Mouse (Mus musculus) ES-E14 (cell line): ENCODE measurements around the gene Stx6. TPM values are rescaled to one million over a fixed set of nuclear protein-coding genes. Genes with fewer than 3 reads are reported as not detected.

Experiments used
- DNase-seq: peaks from one replicate; pipeline ENCODE4 v3.0.0-alpha.2; 2013; ENCODE audit warnings: low read depth, low spot score
- H3K27ac ChIP-seq: 2 replicates; pipeline ENCODE4 v1.5.1; 2012; ENCODE audit warnings: low read depth, mild to moderate bottlenecking, low read length, moderate library complexity, mixed read lengths; ENCODE audit not compliant: poor library complexity, insufficient read depth, severe bottlenecking
- H3K36me3 ChIP-seq: 2 replicates; pipeline ENCODE4 v1.6.1; 2012; ENCODE audit warnings: mild to moderate bottlenecking, low read length, moderate library complexity, mixed read lengths; ENCODE audit not compliant: control insufficient read depth, poor library complexity, insufficient read depth, severe bottlenecking
- H3K4me1 ChIP-seq, 2 experiments: fragments of 150-350 bp in 1 of 2; sonication (generic) in 1 of 2; 2 replicates each; pipeline ENCODE4 v1.6.1; 2012; ENCODE audit warnings: low read length in 2 of 2, mild to moderate bottlenecking in 1 of 2, mixed read lengths in 1 of 2; ENCODE audit not compliant: control insufficient read depth in 2 of 2, insufficient read depth in 2 of 2, poor library complexity in 1 of 2
- H3K4me3 ChIP-seq, 2 experiments: fragments of 150-350 bp in 1 of 2; sonication (generic) in 1 of 2; 2 replicates each; pipeline ENCODE4 v1.5.1; 2012; ENCODE audit warnings: low read length in 2 of 2, low read depth in 1 of 2, mild to moderate bottlenecking in 1 of 2, mixed read lengths in 1 of 2; ENCODE audit not compliant: insufficient read depth in 1 of 2, poor library complexity in 1 of 2, severe bottlenecking in 1 of 2
- H3K9ac ChIP-seq: 2 replicates; pipeline ENCODE4 v1.6.1; 2012; ENCODE audit warnings: low read depth, mild to moderate bottlenecking, low read length, mixed read lengths; ENCODE audit not compliant: poor library complexity, insufficient read depth, severe bottlenecking
- H3K9me3 ChIP-seq: fragments of 150-350 bp; sonication (generic); 2 replicates; pipeline ENCODE4 v1.6.1; 2012; ENCODE audit warnings: low read depth, mild to moderate bottlenecking, low read length; ENCODE audit not compliant: control insufficient read depth, insufficient read depth
- CHD2 ChIP-seq: IDR thresholded peaks from 2 replicates; pipeline ENCODE4 v1.6.1; 2014; ENCODE audit warnings: mild to moderate bottlenecking, low read depth, low read length, inconsistent platforms
- HCFC1 ChIP-seq: IDR thresholded peaks from 2 replicates; pipeline ENCODE4 v1.6.1; 2012; ENCODE audit warnings: low read length, inconsistent platforms, borderline replicate concordance; ENCODE audit not compliant: insufficient read depth
- MAFK ChIP-seq: IDR thresholded peaks from 2 replicates; pipeline ENCODE4 v1.6.1; 2014; ENCODE audit warnings: mild to moderate bottlenecking, low read depth, low read length, inconsistent platforms; ENCODE audit not compliant: insufficient read depth
- ZC3H11A ChIP-seq: IDR thresholded peaks from 2 replicates; pipeline ENCODE4 v1.6.1; 2012; ENCODE audit warnings: low read depth, mild to moderate bottlenecking, inconsistent platforms, low read length, borderline replicate concordance
- ZNF384 ChIP-seq: IDR thresholded peaks from 2 replicates; pipeline ENCODE4 v1.6.1; 2012; ENCODE audit warnings: low read depth, low read length, inconsistent platforms
- in situ Hi-C, 2 experiments: fragments of 600-800 bp; cut with MboI; formaldehyde crosslinking; loops; one replicate each; pipeline ENCODE4 v1.15.1; 2025; ENCODE audit warnings: low sequenced_read_pairs in 2 of 2, inconsistent platforms in 1 of 2; ENCODE audit not compliant: unreplicated experiment in 2 of 2
- total RNA-seq: library from RNA; depleted of rRNA; stranded (reverse); fragments of 300-350 nt; gene quantifications from 2 replicates; pipeline ENCODE4 v1.2.3, GENCODE M21; 2012

Gene Stx6
- total RNA-seq, 1 experiment: 22.7 TPM

DNA sequence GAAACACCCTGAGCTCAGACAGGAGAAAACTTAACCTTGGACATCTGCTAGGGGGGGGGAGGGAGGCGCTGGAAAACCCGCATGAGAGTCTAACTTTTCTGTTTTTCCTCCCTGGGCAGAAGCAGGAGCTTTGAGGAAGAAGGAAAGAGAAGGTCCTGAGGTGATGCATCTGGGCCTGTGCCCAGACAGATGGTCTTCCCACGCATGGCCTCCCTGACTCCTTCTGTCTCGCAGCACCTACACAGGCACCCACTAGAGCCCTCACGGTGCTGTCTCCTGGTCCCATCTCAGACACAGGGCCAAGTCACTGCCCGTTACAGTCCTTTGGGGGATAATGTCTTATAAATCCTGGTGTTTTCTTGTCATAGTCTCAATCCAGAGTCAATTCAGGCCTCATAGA lies 74.3 kb downstream of the Stx6 start:
- TF ChIP-seq HCFC1 (no peak), CHD2 (no peak), ZC3H11A (no peak), MAFK (no peak), ZNF384 (no peak)
- DNase-seq: no peak
- Histone ChIP-seq H3K36me3 (no peaks in the 10 kb centered on the region), H3K4me3 (no peak overlapping the region), H3K9ac (no peak overlapping the region), H3K4me1 (peaks cover 0 to 7% of the 10 kb centered on the region in 2 experiments; a peak in 3 of 4 replicates), H3K27ac (no peak overlapping the region), H3K9me3 (no peaks in the 10 kb centered on the region)
- in situ Hi-C loops: loop anchor here in 1 of 2 experiments (25.0 kb wide), 1 partner anchor 505 kb away; no protein-coding TSS in a partner anchor

DNA sequence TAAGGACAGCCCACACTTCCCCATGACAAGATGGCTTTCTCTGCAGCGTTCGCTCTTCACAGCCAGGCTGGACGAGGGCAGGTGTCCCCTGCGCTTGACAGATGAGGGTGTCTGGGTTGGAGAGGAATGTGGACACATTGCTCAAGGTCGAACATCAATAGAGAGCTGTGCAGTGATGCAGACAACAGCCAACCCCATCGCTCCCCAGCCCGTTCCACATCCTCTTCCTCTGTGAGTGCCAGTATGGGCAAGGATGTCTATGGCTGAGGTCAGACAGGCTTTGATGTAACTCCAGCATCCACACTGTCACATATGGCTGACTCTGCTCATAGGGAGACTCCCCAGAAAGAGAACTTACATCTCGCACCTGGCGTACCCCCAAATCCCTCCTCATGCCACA lies 74.9 kb downstream of the Stx6 start:
- peaks cover 0 to 7% of the 10 kb centered on the region in 2 experiments; a peak in 3 of 4 replicates for H3K4me1 ChIP-seq
- in situ Hi-C loops: loop anchor here in 1 of 2 experiments (25.0 kb wide), 1 partner anchor 504 kb away; no protein-coding TSS in a partner anchor
- no peak for TF ChIP-seq MAFK
- no peak for TF ChIP-seq HCFC1
- TF ChIP-seq CHD2: no peak
- TF ChIP-seq ZNF384: no peak
- no peak for TF ChIP-seq ZC3H11A

DNA sequence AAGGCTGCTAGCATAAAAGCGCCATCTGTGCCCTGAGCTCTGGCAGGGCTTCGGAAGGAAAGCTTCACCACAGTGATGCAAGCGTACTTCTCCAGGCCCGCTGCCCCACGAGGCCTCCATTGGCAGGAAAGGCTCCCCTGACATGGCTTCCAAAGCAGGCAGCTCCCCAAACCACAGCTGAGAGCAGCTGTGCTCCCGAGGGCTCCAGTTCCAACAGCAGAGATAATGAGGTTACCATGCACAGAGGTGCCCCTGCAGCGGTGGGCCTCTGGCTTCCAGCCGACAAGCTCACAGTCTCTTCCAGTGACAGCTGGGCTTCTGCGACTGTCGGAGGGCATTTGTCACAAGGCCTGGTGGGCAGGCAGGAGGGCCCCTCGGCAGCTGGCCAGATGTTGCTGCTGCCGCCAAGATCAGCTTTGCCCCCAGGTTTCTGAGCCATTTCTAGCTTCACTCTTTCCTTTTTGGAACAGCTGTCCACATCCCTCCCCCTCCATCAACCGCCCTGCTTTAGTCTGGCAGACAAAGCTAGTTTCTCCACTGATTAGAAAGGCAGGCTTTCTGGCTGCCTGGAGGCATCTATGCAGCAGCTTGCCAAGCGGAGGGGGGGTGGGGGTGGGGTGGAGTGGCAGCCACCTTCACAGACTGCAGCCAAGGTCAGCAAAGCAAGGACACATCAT lies 75.6 kb downstream of the Stx6 start:
- TF ChIP-seq HCFC1: no peak
- TF ChIP-seq ZC3H11A: no peak
- no peak for TF ChIP-seq CHD2
- TF ChIP-seq MAFK: no peak
- no peak for TF ChIP-seq ZNF384
- in situ Hi-C loops: loop anchor here in 1 of 2 experiments (25.0 kb wide), 1 partner anchor 503 kb away; no protein-coding TSS in a partner anchor
- H3K9me3 ChIP-seq: no peaks in the 10 kb centered on the region
- H3K27ac ChIP-seq: no peak overlapping the region
- no peak for DNase-seq
- H3K4me3 ChIP-seq: no peak overlapping the region
- H3K9ac ChIP-seq: no peak overlapping the region
- peaks cover 0 to 7% of the 10 kb centered on the region in 2 experiments; a peak in 3 of 4 replicates for H3K4me1 ChIP-seq
- no peaks in the 10 kb centered on the region for H3K36me3 ChIP-seq

More for the DNA sequence above, 74.9 kb downstream of the Stx6 start:
- Histone ChIP-seq H3K27ac (no peak overlapping the region), H3K4me3 (no peak overlapping the region), H3K9me3 (no peaks in the 10 kb centered on the region), H3K9ac (no peak overlapping the region), H3K36me3 (no peaks in the 10 kb centered on the region)
- DNase-seq: no peak

DNA sequence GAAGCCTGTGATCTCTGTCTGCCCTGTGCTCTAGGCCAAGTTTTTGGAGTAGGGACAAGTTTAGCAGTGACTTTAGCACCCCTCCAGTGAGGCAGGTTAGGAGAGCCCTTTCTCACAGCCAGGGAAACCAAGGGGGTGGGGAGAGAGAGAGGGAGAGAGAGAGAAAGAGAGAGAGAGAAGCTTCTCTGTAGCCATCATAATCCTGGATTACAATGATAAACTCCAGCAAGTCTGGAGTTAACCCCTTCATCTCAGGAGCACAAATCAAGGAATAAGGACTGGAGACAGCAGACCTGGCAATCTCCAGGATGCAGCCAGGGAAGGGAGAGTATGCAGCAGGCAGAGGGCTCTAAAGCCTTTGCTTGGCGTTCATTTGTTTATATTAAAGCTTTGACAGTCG lies 77.1 kb downstream of the Stx6 start:
- Histone ChIP-seq H3K36me3 (no peaks in the 10 kb centered on the region), H3K9ac (no peak overlapping the region), H3K9me3 (no peaks in the 10 kb centered on the region), H3K4me1 (peaks cover 0 to 7% of the 10 kb centered on the region in 2 experiments; a peak in 3 of 4 replicates), H3K4me3 (no peak overlapping the region), H3K27ac (no peak overlapping the region)
- in situ Hi-C loops: loop anchor here in 1 of 2 experiments (25.0 kb wide), 1 partner anchor 502 kb away; no protein-coding TSS in a partner anchor
- TF ChIP-seq MAFK (no peak), HCFC1 (no peak), ZC3H11A (no peak), ZNF384 (no peak), CHD2 (no peak)
- no peak for DNase-seq
